Mouse (Mus musculus) heart, adult 2 months (tissue): ENCODE measurements around the gene Ugt1a6a. TPM values are rescaled to one million over a fixed set of nuclear protein-coding genes. Genes with fewer than 3 reads are reported as not detected.
A peak's percentile ranks its signal among the peaks of the same experiment; 100 is the strongest.
"Not testable (repeated sequence)": the region's sequence is repeated elsewhere in the genome, so short reads cannot be mapped to it uniquely, and the experiment has no call there.

Experiments used
- DNase-seq, 2 experiments: peaks; one replicate each; pipeline ENCODE4 v3.0.0; 2021
- H3K27ac ChIP-seq: fragments of 200-600 bp; 2 replicates; pipeline ENCODE4 v1.8.1; 2022
- H3K27me3 ChIP-seq: fragments of 200-500 bp; 2 replicates; pipeline ENCODE4 v1.6.1; 2012; ENCODE audit warnings: mild to moderate bottlenecking, low read length, inconsistent platforms, mixed read lengths; ENCODE audit not compliant: control insufficient read depth, insufficient read depth
- H3K36me3 ChIP-seq: fragments of 200-500 bp; 2 replicates; pipeline ENCODE4 v1.6.1; 2012; ENCODE audit warnings: low read length, inconsistent platforms; ENCODE audit not compliant: control insufficient read depth, insufficient read depth
- H3K4me1 ChIP-seq: fragments of 200-500 bp; 2 replicates; pipeline ENCODE4 v1.6.1; 2011; ENCODE audit warnings: low read length; ENCODE audit not compliant: control insufficient read depth, insufficient read depth
- H3K4me3 ChIP-seq: fragments of 200-600 bp; 2 replicates; pipeline ENCODE4 v1.8.1; 2022
- H3K79me2 ChIP-seq: fragments of 200-500 bp; replicated peaks from 2 replicates; pipeline ENCODE4 v1.6.1; 2012; ENCODE audit warnings: mild to moderate bottlenecking, inconsistent platforms, low read length, moderate library complexity, mixed read lengths; ENCODE audit not compliant: control insufficient read depth, insufficient read depth
- H3K9ac ChIP-seq: fragments of 200-500 bp; 2 replicates; pipeline ENCODE4 v1.6.1; 2012; ENCODE audit warnings: low read depth, mild to moderate bottlenecking, control low read depth, inconsistent platforms, low read length, mixed read lengths
- CTCF ChIP-seq: fragments of 200-600 bp; IDR thresholded peaks from 2 replicates; pipeline ENCODE4 v1.8.1; 2022; ENCODE audit warnings: antibody characterized with exemption, mild to moderate bottlenecking, moderate library complexity
- EP300 ChIP-seq: fragments of 200-500 bp; IDR thresholded peaks from 2 replicates; pipeline ENCODE4 v1.6.1; 2011; ENCODE audit warnings: low read depth, low read length, control low read depth; ENCODE audit not compliant: insufficient read depth
- POLR2A ChIP-seq: fragments of 200-500 bp; IDR thresholded peaks from 2 replicates; pipeline ENCODE4 v1.6.1; 2011; ENCODE audit warnings: mild to moderate bottlenecking, low read depth, low read length, control low read depth; ENCODE audit not compliant: insufficient read depth
- WGBS: fragments of 180-500 bp; shearing (Covaris S2); methylation state at CpG from one replicate; pipeline ENCODE4 v1.1.7; 2018; 5-methylcytosine and 5-hydroxymethylcytosine counted together
- intact Hi-C: fragments of 180-260 bp; cut with DNase I; formaldehyde crosslinking; loops from one replicate; pipeline ENCODE4 v1.15.1; 2025
- polyA plus RNA-seq: library from polyadenylated mRNA; depleted of rRNA; stranded (reverse); fragments of >200 nt; gene quantifications from 2 replicates; pipeline ENCODE4 v1.2.3, GENCODE M21; 2012
- total RNA-seq, 2 experiments: library from RNA; stranded (reverse); gene quantifications; 2 replicates each; pipeline ENCODE4 v1.2.3; 2021

Ugt1a6a gene
- total and polyA plus RNA-seq, 3 experiments: 2.1 to 3.7 (median 2.4) TPM

- H3K4me3 ChIP-seq, H3K9ac ChIP-seq, H3K36me3 ChIP-seq, H3K79me2 ChIP-seq, DNase-seq, H3K27ac ChIP-seq, H3K27me3 ChIP-seq, intact Hi-C loops, H3K4me1 ChIP-seq: not testable (repeated sequence)
- 7% methylated on average over 4 of the region's 4 CpGs for WGBS
- peak; percentile 47; the same call in 1 of the 2 replicates for TF ChIP-seq CTCF
Observed at GRCm38 (mm10) chr1:88120550-88120949, 14.1 kb upstream of the Ugt1a6a start.

- intact Hi-C loops, H3K79me2 ChIP-seq, H3K4me1 ChIP-seq, H3K9ac ChIP-seq, H3K4me3 ChIP-seq, H3K27ac ChIP-seq, DNase-seq, H3K27me3 ChIP-seq, H3K36me3 ChIP-seq: not testable (repeated sequence)
- WGBS: no CpG with 5 or more reads among the region's 1 CpGs
Observed at GRCm38 (mm10) chr1:88121521-88121920, 13.1 kb upstream of the Ugt1a6a start.

GRCm38 (mm10) chr1:88125827-88126360 lies 8.7 kb upstream of the Ugt1a6a start:
- H3K27ac ChIP-seq, H3K27me3 ChIP-seq, intact Hi-C loops, H3K79me2 ChIP-seq, H3K36me3 ChIP-seq, DNase-seq, H3K9ac ChIP-seq, H3K4me1 ChIP-seq, H3K4me3 ChIP-seq: not testable (repeated sequence)
- 74% methylated on average over 4 of the region's 4 CpGs for WGBS

- H3K9ac ChIP-seq, H3K27ac ChIP-seq, intact Hi-C loops, H3K27me3 ChIP-seq, DNase-seq, H3K36me3 ChIP-seq, H3K79me2 ChIP-seq, H3K4me3 ChIP-seq, H3K4me1 ChIP-seq: not testable (repeated sequence)
- WGBS: 76% methylated on average over 2 of the region's 2 CpGs
Observed at GRCm38 (mm10) chr1:88129091-88129490, 5.5 kb upstream of the Ugt1a6a start.

- H3K79me2 ChIP-seq, H3K27ac ChIP-seq, H3K27me3 ChIP-seq, H3K4me1 ChIP-seq, intact Hi-C loops, H3K4me3 ChIP-seq, H3K36me3 ChIP-seq, H3K9ac ChIP-seq, DNase-seq: not testable (repeated sequence)
- WGBS: 82% methylated on average over 1 of the region's 1 CpGs
Observed at GRCm38 (mm10) chr1:88130223-88130622, 4.4 kb upstream of the Ugt1a6a start.

GRCm38 (mm10) chr1:88133908-88134456 lies 627 bp upstream of the Ugt1a6a start:
- Histone ChIP-seq H3K79me2 (no peaks in the 10 kb centered on the region), H3K36me3 (no peaks in the 10 kb centered on the region), H3K27me3 (no peaks in the 10 kb centered on the region), H3K4me3 (no peak overlapping the region), H3K27ac (no peak overlapping the region), H3K4me1 (peaks cover 2% of the 10 kb centered on the region; the same call in 1 of the 2 replicates), H3K9ac (no peak overlapping the region)
- DNase-seq: no peak
- WGBS: 37% methylated on average over 3 of the region's 3 CpGs
- intact Hi-C loops: no loop called here
- no peak for TF ChIP-seq EP300
- no peak for TF ChIP-seq CTCF
- TF ChIP-seq POLR2A: no peak

GRCm38 (mm10) chr1:88135229-88135904 lies 758 bp downstream of the Ugt1a6a start:
- H3K27me3 ChIP-seq, H3K36me3 ChIP-seq, H3K4me3 ChIP-seq, H3K4me1 ChIP-seq, H3K27ac ChIP-seq, H3K9ac ChIP-seq, DNase-seq, intact Hi-C loops, H3K79me2 ChIP-seq: not testable (repeated sequence)
- WGBS: 80% methylated on average over 6 of the region's 6 CpGs
